In the genomic region with DNA sequence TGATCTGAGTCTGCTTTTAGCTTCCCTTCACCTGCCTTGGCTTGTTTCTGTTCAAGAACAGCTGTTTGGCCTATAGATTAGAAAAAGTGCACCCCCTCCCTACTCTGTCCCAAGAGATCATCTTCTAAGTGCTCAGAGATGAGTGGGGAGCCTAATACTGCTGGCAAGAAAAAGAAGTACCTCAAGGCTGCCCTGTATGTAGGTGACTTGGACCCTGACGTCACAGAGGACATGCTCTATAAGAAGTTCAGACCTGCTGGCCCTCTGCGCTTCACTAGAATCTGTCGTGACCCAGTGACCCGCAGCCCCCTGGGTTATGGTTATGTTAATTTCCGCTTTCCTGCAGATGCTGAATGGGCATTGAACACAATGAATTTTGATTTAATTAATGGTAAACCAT, we compare ENCODE assay signal across 12 mouse cellular contexts. TPM values are rescaled to one million over a fixed set of nuclear protein-coding genes. Genes with fewer than 3 reads are reported as not detected.
DNase-seq lines count a peak whose midpoint lies in the region; ATAC-seq lines count a peak whose summit lies in the region.
"Had no signal": no experiment of that assay in that cellular context is flagged by ENCODE, and none has a peak within 500 bp of the region (broad histone marks: within the 10 kb centered on the region; RNA-seq: fewer than 3 reads in every experiment).

No protein-coding gene starts in this region.

- no peaks in the 10 kb centered on the region for H3K9me3 ChIP-seq in lung, embryonic 15.5 days
- no peaks in the 10 kb centered on the region for H3K9me3 ChIP-seq in midbrain, embryonic 10.5 days (replicated peaks)
- H3K9me3 ChIP-seq in stomach, embryonic 15.5 days: no peaks in the 10 kb centered on the region

- H3K4me2 ChIP-seq in lung, embryonic 15.5 days: peak overlapping the region; percentile 52; the same call in 1 of the 2 replicates
- peak overlapping the region; percentile 50 for H3K4me2 ChIP-seq in stomach, embryonic 15.5 days

- H3K27ac ChIP-seq in lung, embryonic 15.5 days: no peak overlapping the region
- H3K27ac ChIP-seq in midbrain, embryonic 10.5 days (replicated peaks): 0 out of 2 replicates have a peak overlapping the region, but pooled peaks have one; percentile 83
- H3K27ac ChIP-seq in stomach, embryonic 15.5 days: no peak overlapping the region
- H3K27ac ChIP-seq: liver, embryonic 14.5 days had no signal

- H3K27me3 ChIP-seq in lung, embryonic 15.5 days: no peaks in the 10 kb centered on the region
- H3K27me3 ChIP-seq in midbrain, embryonic 10.5 days (ENCODE audit: low read depth, poor library complexity, severe bottlenecking): no peaks in the 10 kb centered on the region
- no peaks in the 10 kb centered on the region for H3K27me3 ChIP-seq in stomach, embryonic 15.5 days (replicated peaks)

- WGBS in lung, embryonic 15.5 days: 90% methylated on average over 5 of the region's 5 CpGs
- 71% methylated on average over 5 of the region's 5 CpGs for WGBS in midbrain, embryonic 10.5 days
- WGBS in stomach, embryonic 15.5 days: 90% methylated on average over 5 of the region's 5 CpGs

- H3K4me1 ChIP-seq in lung, embryonic 15.5 days: no peaks in the 10 kb centered on the region
- 0 out of 2 replicates have a peak, but pooled peaks cover 3% of the 10 kb centered on the region for H3K4me1 ChIP-seq in midbrain, embryonic 10.5 days
- no peaks in the 10 kb centered on the region for H3K4me1 ChIP-seq in stomach, embryonic 15.5 days

- DNase-seq in cerebellum, adult 11-12 months: peak; percentile 1
- DNase-seq in cerebellum, adult 11 months: no peak
- DNase-seq in lung, postnatal 14 days: no peak
- no peak for DNase-seq in midbrain, embryonic 10.5 days (ENCODE audit: low spot score)
- DNase-seq in lung, postnatal 10 days: no peak
- DNase-seq in embryo, embryonic 11 days: no peak

- H3K36me3 ChIP-seq in lung, embryonic 15.5 days: no peaks in the 10 kb centered on the region
- H3K36me3 ChIP-seq in midbrain, embryonic 10.5 days: no peaks in the 10 kb centered on the region
- no peaks in the 10 kb centered on the region for H3K36me3 ChIP-seq in stomach, embryonic 15.5 days

- no peak overlapping the region for H3K9ac ChIP-seq in lung, embryonic 15.5 days
- H3K9ac ChIP-seq in stomach, embryonic 15.5 days: no peak overlapping the region
- H3K9ac ChIP-seq: liver, embryonic 14.5 days had no signal

- no peak for ATAC-seq in lung, embryonic 15.5 days (ENCODE audit: borderline replicate concordance, extremely low read depth, low FRiP score, low TSS enrichment)
- no peak for ATAC-seq in stomach, embryonic 15.5 days (ENCODE audit: insufficient read depth, low FRiP score, low read depth)
- ATAC-seq: inflammation-experienced regulatory T-cells, adult 6 months had no signal

- no peak overlapping the region for H3K4me3 ChIP-seq in lung, embryonic 15.5 days
- no peak overlapping the region for H3K4me3 ChIP-seq in midbrain, embryonic 10.5 days
- H3K4me3 ChIP-seq in stomach, embryonic 15.5 days (replicated peaks): no peak overlapping the region
- H3K4me3 ChIP-seq: erythroblast, embryonic 14.5 days had no signal

RNA-seq across cellular contexts. Expression of a gene that starts 0.9 kb away (rescaled TPM):
- 0.15 and 0.16 TPM in 2 replicates for polyA plus RNA-seq in lung, embryonic 15.5 days (2015; fragmentation: Nextera tagmentation; extraction: Ambion mirVana)
- 0.19 and 0.26 TPM in 2 replicates for polyA plus RNA-seq in midbrain, embryonic 10.5 days (2016; fragmentation: Nextera tagmentation; extraction: Ambion mirVana)
- polyA plus RNA-seq in stomach, embryonic 15.5 days (2015; fragmentation: Nextera tagmentation; extraction: Ambion mirVana): 0.22 and 0.36 TPM in 2 replicates
- polyA plus RNA-seq: erythroblast, embryonic 14.5 days; inflammation-experienced regulatory T-cells, adult 6 months; liver, embryonic 14.5 days; small intestine, adult 2 months had no signal
